Mouse (Mus musculus) left cerebral cortex, adult 6 months (tissue): ENCODE data around the gene Calr4. TPM values are rescaled to one million over a fixed set of nuclear protein-coding genes. Genes with fewer than 3 reads are reported as not detected.

Source experiments
- long read RNA-seq, 2 experiments: library from polyadenylated mRNA; unstranded; transcript quantifications; one replicate each; pipeline ENCODE4 v2.0.0; 2019 to 2020
- polyA plus RNA-seq: library from polyadenylated mRNA; unstranded; fragments of <200 nt; fragmentation: Nextera tagmentation; gene quantifications from 2 replicates; pipeline ENCODE4 v1.2.3, GENCODE M21; 2021

Calr4 gene
- polyA plus RNA-seq = 0.40 and 1.0 TPM in 2 replicates
- long read RNA-seq, experiment 1, partial matches to known transcripts = 0 of 5 reads
- long read RNA-seq, experiment 1, other reads (novel, unspliced or antisense) = 3 of 5 reads
- long read RNA-seq, experiment 2 = 0 reads

DNA sequence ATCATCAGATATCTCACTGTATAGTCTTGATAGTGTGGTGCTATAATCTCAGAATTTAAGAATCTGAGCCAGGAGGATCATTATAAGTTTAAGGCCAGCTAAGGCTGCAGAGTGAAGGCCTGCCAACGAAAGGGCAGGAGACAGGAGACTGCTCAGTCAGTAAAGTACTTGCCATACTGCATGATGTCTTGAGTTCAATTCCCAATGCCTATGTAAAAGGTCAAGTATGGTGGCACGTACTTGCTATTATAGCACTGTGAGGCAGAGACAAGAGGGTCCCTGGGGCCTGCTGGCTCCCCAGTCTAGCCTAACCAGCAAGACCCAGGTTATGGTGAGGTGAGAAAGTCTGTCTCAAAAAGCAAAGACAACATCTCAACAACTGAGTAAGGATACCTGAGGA, at the start of gene Calr4:
TSS of gene Calr4 (plus strand) at position 301 of the 400 bp plus-strand sequence.

GRCm38 (mm10) chr4:109201582-109202424, 32.5 kb upstream of the Calr4 start, which contains the start of gene Osbpl9:
TSS of gene Osbpl9 (minus strand) at chr4:109202272.

GRCm38 (mm10) chr4:109279689-109280458, 45.6 kb downstream of the Calr4 start, which contains the start of gene Eps15:
TSS of gene Eps15 (plus strand) at chr4:109280268.

Other genes with a start within 250 kb of the Calr4 start
- 21.0 and 25.3 TPM in 2 replicates for gene Nrd1, start 233.8 kb upstream of the Calr4 start, polyA plus RNA-seq
- gene Osbpl9, start 32.2 kb upstream of the Calr4 start, polyA plus RNA-seq = 28.1 and 31.1 TPM in 2 replicates
- gene Eps15, start 45.8 kb downstream of the Calr4 start, polyA plus RNA-seq = 51.3 and 56.3 TPM in 2 replicates
- gene Ttc39a, start 172.1 kb downstream of the Calr4 start, polyA plus RNA-seq = 1.4 TPM in 2 replicates